Mouse (Mus musculus) brain, embryonic 14.5 days (tissue): ENCODE results near the gene Glipr2.

Experiments used
- CTCF ChIP-seq: fragments of 200-500 bp; IDR thresholded peaks from 2 replicates; pipeline ENCODE4 v1.5.1; 2012; ENCODE audit warnings: inconsistent platforms, mild to moderate bottlenecking, moderate library complexity, borderline replicate concordance; ENCODE audit not compliant: insufficient read depth, insufficient read length; ENCODE audit errors: extremely low read depth
- POLR2A ChIP-seq: fragments of 200-500 bp; IDR thresholded peaks from 2 replicates; pipeline ENCODE4 v1.6.1; 2012; ENCODE audit warnings: mild to moderate bottlenecking, inconsistent platforms, borderline replicate concordance; ENCODE audit not compliant: poor library complexity, insufficient read depth, insufficient read length, severe bottlenecking; ENCODE audit errors: extremely low read depth

GRCm38 (mm10) chr4:43973526-43973981 lies 16.4 kb downstream of the Glipr2 start:
- TF ChIP-seq POLR2A (no peak), CTCF (no peak)
